Mouse (Mus musculus) forebrain, embryonic 13.5 days (tissue): Measurements from ENCODE around the gene Glis3. TPM values are rescaled to one million over a fixed set of nuclear protein-coding genes. Genes with fewer than 3 reads are reported as not detected.
A peak's percentile ranks its signal among the peaks of the same experiment; 100 is the strongest.

Source experiments
- ATAC-seq: fragments of 200-750 bp; cut with Nextera tagmentation; 2 replicates; pipeline ENCODE4 v1.8.0; 2017
- H3K27ac ChIP-seq: fragments of 300-500 bp; sonication (generic); 2 replicates; pipeline ENCODE4 v1.5.1; 2015; ENCODE audit warnings: inconsistent platforms, mild to moderate bottlenecking, moderate library complexity
- H3K27me3 ChIP-seq: fragments of 300-500 bp; sonication (generic); 2 replicates; pipeline ENCODE4 v1.6.1; 2015; ENCODE audit warnings: mild to moderate bottlenecking, inconsistent platforms
- H3K36me3 ChIP-seq: fragments of 300-500 bp; sonication (generic); 2 replicates; pipeline ENCODE4 v1.6.1; 2015; ENCODE audit warnings: mild to moderate bottlenecking, inconsistent platforms; ENCODE audit not compliant: poor library complexity, severe bottlenecking
- H3K4me1 ChIP-seq: fragments of 300-500 bp; sonication (generic); 2 replicates; pipeline ENCODE4 v1.6.1; 2015; ENCODE audit warnings: inconsistent platforms
- H3K4me2 ChIP-seq: fragments of 300-500 bp; sonication (generic); 2 replicates; pipeline ENCODE4 v1.6.1; 2015; ENCODE audit warnings: inconsistent platforms, mild to moderate bottlenecking, moderate library complexity
- H3K4me3 ChIP-seq: fragments of 300-500 bp; sonication (generic); 2 replicates; pipeline ENCODE4 v1.5.1; 2015; ENCODE audit warnings: mild to moderate bottlenecking, inconsistent platforms
- H3K9ac ChIP-seq: fragments of 300-500 bp; sonication (generic); 2 replicates; pipeline ENCODE4 v1.6.1; 2015; ENCODE audit warnings: mild to moderate bottlenecking, inconsistent platforms
- H3K9me3 ChIP-seq: fragments of 300-500 bp; sonication (generic); replicated peaks from 2 replicates; pipeline ENCODE4 v1.6.1; 2016; ENCODE audit warnings: inconsistent platforms
- WGBS: fragments of 180-500 bp; shearing (Covaris S2); methylation state at CpG from one replicate; pipeline ENCODE4 v1.1.7; 2015; 5-methylcytosine and 5-hydroxymethylcytosine counted together
- polyA plus RNA-seq: library from polyadenylated mRNA; unstranded; fragments of >200 nt; fragmentation: Nextera tagmentation; extraction: Ambion mirVana; gene quantifications from 2 replicates; pipeline ENCODE4 v1.2.1, GENCODE M21; 2015

Glis3 gene
- polyA plus RNA-seq, 1 experiment from 2014 or later, result 1.3 TPM

GRCm38 (mm10) chr19:28366766-28367165 is 313.1 kb downstream of the Glis3 start:
- no peak overlapping the region for H3K27ac ChIP-seq
- ATAC-seq, result no peak
- H3K9ac ChIP-seq, result no peak overlapping the region
- H3K36me3 ChIP-seq, result no peaks in the 10 kb centered on the region
- H3K4me3 ChIP-seq, result no peak overlapping the region
- H3K27me3 ChIP-seq, result peaks cover 13% of the 10 kb centered on the region; the same call in 1 of the 2 replicates
- peaks cover 11% of the 10 kb centered on the region; the same call in 1 of the 2 replicates for H3K4me1 ChIP-seq
- WGBS, result 79% methylated on average over 1 of the region's 1 CpGs
- H3K9me3 ChIP-seq, result no peaks in the 10 kb centered on the region
- H3K4me2 ChIP-seq, result no peak overlapping the region

- peaks cover 13% of the 10 kb centered on the region; the same call in 1 of the 2 replicates for H3K27me3 ChIP-seq
- no peak overlapping the region for H3K4me3 ChIP-seq
- no peak overlapping the region for H3K27ac ChIP-seq
- H3K4me2 ChIP-seq, result no peak overlapping the region
- H3K36me3 ChIP-seq, result no peaks in the 10 kb centered on the region
- WGBS, result 21% methylated on average over 7 of the region's 7 CpGs
- H3K9me3 ChIP-seq, result peaks cover 5% of the 10 kb centered on the region; the same call in 1 of the 2 replicates
- H3K9ac ChIP-seq, result no peak overlapping the region
- H3K4me1 ChIP-seq, result peaks cover 5% of the 10 kb centered on the region; the same call in 1 of the 2 replicates
- peak; percentile 69 for ATAC-seq
Observed at GRCm38 (mm10) chr19:28365897-28366296, 314.0 kb downstream of the Glis3 start.

- H3K27me3 ChIP-seq, result 0 out of 2 replicates have a peak, but pooled peaks cover 3% of the 10 kb centered on the region
- peaks cover 7% of the 10 kb centered on the region for H3K4me1 ChIP-seq
- H3K36me3 ChIP-seq, result no peaks in the 10 kb centered on the region
- no peak overlapping the region for H3K4me3 ChIP-seq
- ATAC-seq, result no peak
- H3K9me3 ChIP-seq, result peaks cover 6% of the 10 kb centered on the region; the same call in 1 of the 2 replicates
- 87% methylated on average over 4 of the region's 4 CpGs for WGBS
- H3K27ac ChIP-seq, result no peak overlapping the region
- no peak overlapping the region for H3K4me2 ChIP-seq
- no peak overlapping the region for H3K9ac ChIP-seq
Observed at GRCm38 (mm10) chr19:28360884-28361283, 319.0 kb downstream of the Glis3 start.

GRCm38 (mm10) chr19:28357595-28357994 is 322.3 kb downstream of the Glis3 start:
- peaks cover 13% of the 10 kb centered on the region for H3K4me1 ChIP-seq
- no peaks in the 10 kb centered on the region for H3K36me3 ChIP-seq
- peaks cover 5% of the 10 kb centered on the region; the same call in 1 of the 2 replicates for H3K27me3 ChIP-seq
- ATAC-seq, result no peak
- WGBS, result 80% methylated on average over 9 of the region's 9 CpGs
- peak overlapping the region; percentile 31; the same call in 1 of the 2 replicates for H3K27ac ChIP-seq
- H3K9me3 ChIP-seq, result peaks cover 6% of the 10 kb centered on the region; the same call in 1 of the 2 replicates
- H3K4me3 ChIP-seq, result no peak overlapping the region
- no peak overlapping the region for H3K9ac ChIP-seq
- H3K4me2 ChIP-seq, result no peak overlapping the region

GRCm38 (mm10) chr19:28351068-28352066 is 328.5 kb downstream of the Glis3 start:
- 61% methylated on average over 13 of the region's 13 CpGs for WGBS
- no peaks in the 10 kb centered on the region for H3K36me3 ChIP-seq
- H3K4me1 ChIP-seq, result peaks cover 17% of the 10 kb centered on the region
- no peak overlapping the region for H3K27ac ChIP-seq
- ATAC-seq, result no peak
- peaks cover 19% of the 10 kb centered on the region; the same call in 1 of the 2 replicates for H3K27me3 ChIP-seq
- no peak overlapping the region for H3K9ac ChIP-seq
- H3K4me3 ChIP-seq, result no peak overlapping the region
- H3K4me2 ChIP-seq, result no peak overlapping the region
- no peaks in the 10 kb centered on the region for H3K9me3 ChIP-seq

GRCm38 (mm10) chr19:28347080-28347825 is 332.6 kb downstream of the Glis3 start:
- no peaks in the 10 kb centered on the region for H3K9me3 ChIP-seq
- H3K4me1 ChIP-seq, result peaks cover 20% of the 10 kb centered on the region
- H3K4me3 ChIP-seq, result no peak overlapping the region
- no peak for ATAC-seq
- no peak overlapping the region for H3K9ac ChIP-seq
- H3K36me3 ChIP-seq, result no peaks in the 10 kb centered on the region
- WGBS, result 34% methylated on average over 13 of the region's 13 CpGs
- H3K27me3 ChIP-seq, result peaks cover 20% of the 10 kb centered on the region
- no peak overlapping the region for H3K27ac ChIP-seq
- no peak overlapping the region for H3K4me2 ChIP-seq

- H3K27me3 ChIP-seq, result peaks cover 36% of the 10 kb centered on the region
- no peak overlapping the region for H3K4me2 ChIP-seq
- WGBS, result 57% methylated on average over 7 of the region's 7 CpGs
- no peak for ATAC-seq
- peaks cover 15% of the 10 kb centered on the region for H3K4me1 ChIP-seq
- H3K27ac ChIP-seq, result no peak overlapping the region
- no peak overlapping the region for H3K4me3 ChIP-seq
- no peak overlapping the region for H3K9ac ChIP-seq
- H3K9me3 ChIP-seq, result no peaks in the 10 kb centered on the region
- H3K36me3 ChIP-seq, result no peaks in the 10 kb centered on the region
Observed at GRCm38 (mm10) chr19:28343640-28344039, 336.2 kb downstream of the Glis3 start.

- H3K27me3 ChIP-seq, result peaks cover 51% of the 10 kb centered on the region
- ATAC-seq, result no peak
- H3K4me1 ChIP-seq, result peaks cover 31% of the 10 kb centered on the region
- no peaks in the 10 kb centered on the region for H3K9me3 ChIP-seq
- H3K4me3 ChIP-seq, result no peak overlapping the region
- no peaks in the 10 kb centered on the region for H3K36me3 ChIP-seq
- no peak overlapping the region for H3K27ac ChIP-seq
- 29% methylated on average over 3 of the region's 3 CpGs for WGBS
- no peak overlapping the region for H3K4me2 ChIP-seq
- no peak overlapping the region for H3K9ac ChIP-seq
Observed at GRCm38 (mm10) chr19:28337574-28337973, 342.3 kb downstream of the Glis3 start.

- H3K4me2 ChIP-seq, result no peak overlapping the region
- peaks cover 33% of the 10 kb centered on the region for H3K4me1 ChIP-seq
- no peak overlapping the region for H3K4me3 ChIP-seq
- WGBS, result 14% methylated on average over 4 of the region's 4 CpGs
- H3K9ac ChIP-seq, result no peak overlapping the region
- H3K27me3 ChIP-seq, result peaks cover 50% of the 10 kb centered on the region
- no peak for ATAC-seq
- no peaks in the 10 kb centered on the region for H3K9me3 ChIP-seq
- H3K36me3 ChIP-seq, result no peaks in the 10 kb centered on the region
- no peak overlapping the region for H3K27ac ChIP-seq
Observed at GRCm38 (mm10) chr19:28336651-28337510, 343.0 kb downstream of the Glis3 start.

GRCm38 (mm10) chr19:28335890-28336289 is 344.0 kb downstream of the Glis3 start:
- H3K9ac ChIP-seq, result no peak overlapping the region
- H3K4me3 ChIP-seq, result no peak overlapping the region
- ATAC-seq, result no peak
- no peak overlapping the region for H3K27ac ChIP-seq
- no peak overlapping the region for H3K4me2 ChIP-seq
- no peaks in the 10 kb centered on the region for H3K36me3 ChIP-seq
- H3K27me3 ChIP-seq, result peaks cover 57% of the 10 kb centered on the region
- WGBS, result 40% methylated on average over 8 of the region's 8 CpGs
- peaks cover 33% of the 10 kb centered on the region for H3K4me1 ChIP-seq
- no peaks in the 10 kb centered on the region for H3K9me3 ChIP-seq
